Mouse (Mus musculus): ENCODE data around the gene Mtfr1l.

Mtfr1l gene

DNA sequence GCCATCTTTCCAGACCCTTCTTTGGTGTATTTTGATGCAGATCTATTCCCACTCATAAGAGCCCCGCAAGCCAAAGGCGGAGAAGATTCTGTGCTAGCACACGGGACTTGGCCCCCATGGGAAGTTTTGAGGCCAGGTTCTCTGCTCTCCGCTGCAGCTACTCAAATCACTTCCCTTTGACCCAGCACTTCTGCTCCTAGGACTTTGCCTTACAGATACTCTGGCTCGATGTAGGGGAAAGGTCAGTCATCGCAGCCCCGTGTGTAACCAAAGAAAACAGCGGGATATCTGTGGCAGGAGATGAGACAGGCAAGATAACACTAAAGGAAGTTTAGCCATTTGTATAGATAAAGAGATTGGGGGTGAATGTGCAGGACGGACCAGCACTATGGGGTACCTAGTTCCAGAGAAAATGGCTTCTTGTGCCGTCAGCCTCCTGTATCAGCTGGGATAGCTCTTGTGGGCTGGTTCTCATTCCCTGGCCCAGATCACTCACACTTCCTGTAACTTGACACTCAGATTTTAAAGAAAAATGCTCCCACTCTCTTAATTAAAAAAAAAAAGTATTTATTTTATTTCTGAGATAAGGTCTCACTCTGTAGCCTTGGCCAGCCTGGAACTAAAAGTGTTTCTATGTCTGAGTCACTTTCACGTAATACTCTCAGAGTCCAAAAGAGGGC, 45.1 kb downstream of the Mtfr1l start:
- in situ Hi-C loops (cut with MboI, MseI), result no loop called here

DNA sequence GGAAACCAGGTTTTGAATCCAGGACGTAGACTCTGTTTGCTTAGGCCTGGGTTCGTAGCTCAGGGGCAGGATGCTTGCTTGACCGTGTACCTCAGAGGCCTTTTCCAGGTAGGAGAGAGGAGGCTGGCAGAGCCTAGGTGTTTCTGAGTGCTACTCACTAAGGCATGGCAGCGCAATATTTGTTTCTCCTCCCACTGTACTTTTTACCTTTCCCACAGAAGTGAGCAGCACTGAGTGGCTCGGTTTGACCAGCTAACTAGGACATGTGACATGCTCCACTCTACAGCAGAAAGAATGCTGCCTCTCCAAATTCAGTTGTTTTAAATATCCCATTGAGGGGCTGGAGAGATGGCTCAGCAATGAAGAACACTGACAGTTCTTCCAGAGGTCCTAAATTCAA, 47.0 kb downstream of the Mtfr1l start:
- in situ Hi-C loops (cut with MboI, MseI), result no loop called here

DNA sequence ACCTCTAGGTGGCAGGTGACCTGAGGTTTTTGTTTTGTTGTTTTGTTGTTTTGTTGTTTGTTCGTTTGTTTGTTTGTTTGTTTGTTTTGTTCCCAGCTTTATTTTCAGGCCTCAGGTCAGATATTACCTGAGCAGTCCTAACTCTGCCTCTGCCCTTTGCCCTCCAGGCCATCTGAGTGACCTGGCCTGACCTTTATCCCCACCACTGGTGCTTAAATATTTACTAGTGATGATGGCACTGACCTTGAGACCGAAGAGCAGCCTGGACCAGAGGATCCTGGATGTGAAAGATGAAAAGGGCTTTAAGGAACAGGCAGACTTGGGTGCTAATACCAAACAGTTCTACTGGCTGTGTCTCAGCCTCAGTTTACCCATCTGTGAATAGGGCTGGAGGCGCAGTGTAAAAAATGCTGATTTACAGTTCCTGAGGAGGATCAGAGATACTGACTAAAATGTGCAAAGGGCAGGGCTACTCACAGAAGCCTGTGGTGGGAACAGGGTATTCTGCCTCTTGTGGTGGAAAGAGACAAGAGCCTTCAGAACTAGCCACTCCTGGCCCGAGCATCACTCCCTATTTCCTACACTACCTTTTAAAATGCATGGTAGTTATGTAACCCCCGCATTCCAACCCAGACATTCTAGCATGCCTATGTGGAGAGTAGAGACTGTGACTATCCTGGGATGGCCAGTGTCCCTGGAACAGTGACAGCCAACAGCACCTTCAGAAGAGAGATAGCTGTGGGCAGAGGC, 49.9 kb downstream of the Mtfr1l start:
- in situ Hi-C loops (cut with MboI, MseI), result no loop called here

DNA sequence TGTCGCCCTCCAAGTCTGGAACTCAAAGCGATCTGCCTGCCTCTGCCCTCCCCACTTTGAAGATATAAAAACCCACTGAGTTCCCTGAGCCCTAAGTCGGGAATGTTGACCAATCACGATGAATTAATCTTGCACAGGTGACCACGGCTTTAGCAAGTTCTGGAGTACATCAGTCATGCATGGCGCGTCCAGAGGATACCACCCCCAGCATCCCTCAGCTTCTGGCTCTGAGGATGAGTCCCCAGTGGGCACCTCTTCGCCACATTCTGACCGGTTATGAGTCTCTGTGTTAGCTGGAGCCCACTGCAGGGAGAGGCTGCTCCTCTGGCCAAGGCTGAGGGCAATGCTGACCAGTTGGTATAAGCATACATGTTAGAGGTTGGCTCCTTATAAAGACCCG, 51.0 kb downstream of the Mtfr1l start:
- in situ Hi-C loops (cut with MboI, MseI), result no loop called here

DNA sequence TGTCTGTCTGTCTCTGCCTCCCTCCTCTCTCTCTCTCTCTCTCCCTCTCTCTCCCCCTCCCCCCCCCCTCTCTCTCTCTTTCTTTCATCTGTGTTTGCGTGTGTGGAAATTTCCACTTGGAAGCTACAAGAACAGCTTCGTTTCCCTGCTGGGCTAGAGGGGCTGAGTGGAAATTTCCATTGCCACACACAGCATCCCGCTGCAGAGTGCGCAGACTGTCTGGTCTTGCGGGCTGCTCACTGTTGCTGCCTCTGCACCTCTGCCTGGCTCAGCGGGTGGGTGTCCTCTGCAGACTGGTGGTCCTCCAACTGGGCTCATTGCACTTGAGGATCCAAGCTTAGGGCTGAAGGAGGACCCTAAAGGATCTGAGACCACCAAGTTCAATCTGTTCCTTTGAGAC, 51.5 kb downstream of the Mtfr1l start:
- in situ Hi-C loops (cut with MboI, MseI), result no loop called here

DNA sequence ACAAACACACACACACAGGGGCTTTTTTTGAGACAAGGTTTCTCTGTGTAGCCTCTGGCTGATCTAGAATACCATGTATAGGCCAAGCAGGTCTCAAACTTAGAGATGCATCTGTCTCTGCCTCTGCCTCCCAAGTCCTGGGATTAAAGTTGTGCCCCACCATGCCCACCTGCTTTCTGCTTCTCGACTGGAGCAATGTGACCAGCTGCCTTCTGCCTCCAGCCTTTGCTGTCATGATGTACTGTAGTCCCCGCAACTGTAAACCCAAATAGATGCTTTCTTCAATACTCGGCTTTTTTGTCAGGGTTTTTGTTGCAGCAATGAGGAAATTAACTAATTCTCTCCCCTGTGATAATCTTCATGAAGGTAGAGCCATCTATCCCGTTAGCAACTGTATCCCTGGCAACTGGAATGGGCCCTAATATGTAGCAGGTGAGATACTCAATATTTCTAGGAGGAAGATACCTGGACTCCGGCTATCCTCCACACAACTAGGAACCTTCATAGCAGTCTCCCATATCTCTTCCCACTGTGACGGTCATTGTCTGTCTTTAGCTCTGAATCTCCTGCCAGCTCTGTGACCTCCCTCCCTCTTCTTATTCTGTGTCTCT, 52.0 kb downstream of the Mtfr1l start:
- in situ Hi-C loops (cut with MboI, MseI), result no loop called here

DNA sequence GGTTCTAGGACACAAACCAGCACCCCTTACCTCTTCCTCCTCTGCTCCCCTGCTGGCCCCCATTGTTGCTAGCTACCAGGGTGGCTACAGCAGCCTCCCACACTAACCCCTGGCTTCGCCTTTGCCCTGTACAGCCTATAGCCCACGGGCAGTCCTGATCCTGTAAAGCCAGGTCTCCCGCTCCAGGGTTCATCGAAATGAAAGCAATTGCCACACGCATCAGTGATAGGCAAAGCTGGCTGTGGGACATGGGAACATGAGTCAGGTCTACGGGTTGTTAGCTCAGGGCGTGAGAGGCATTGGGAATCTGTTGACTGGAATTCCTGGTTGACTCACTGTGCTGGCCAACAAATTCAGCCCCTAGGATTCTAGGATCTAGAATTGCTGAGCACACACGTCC, 52.7 kb downstream of the Mtfr1l start:
- in situ Hi-C loops (cut with MboI, MseI), result no loop called here

DNA sequence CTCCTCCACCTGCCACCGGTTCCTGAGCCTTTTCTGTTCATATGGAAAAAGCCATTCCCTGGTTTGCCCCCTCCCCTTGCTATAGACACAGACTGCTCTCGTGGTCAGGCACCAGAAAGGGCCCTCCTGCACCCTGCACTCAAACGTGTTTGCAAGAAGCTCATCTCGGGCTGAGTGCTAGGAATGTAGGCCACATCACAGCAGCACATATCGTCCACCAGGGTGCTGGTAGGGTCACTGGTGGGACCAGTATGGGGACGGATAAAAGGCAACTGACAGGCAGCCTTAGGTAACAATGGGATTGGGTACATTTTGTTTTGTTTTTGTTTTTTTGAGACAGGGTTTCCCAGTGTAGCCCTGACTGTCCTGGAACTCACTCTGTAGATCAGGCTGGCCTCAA, 53.9 kb downstream of the Mtfr1l start:
- in situ Hi-C loops (cut with MboI, MseI), result no loop called here

DNA sequence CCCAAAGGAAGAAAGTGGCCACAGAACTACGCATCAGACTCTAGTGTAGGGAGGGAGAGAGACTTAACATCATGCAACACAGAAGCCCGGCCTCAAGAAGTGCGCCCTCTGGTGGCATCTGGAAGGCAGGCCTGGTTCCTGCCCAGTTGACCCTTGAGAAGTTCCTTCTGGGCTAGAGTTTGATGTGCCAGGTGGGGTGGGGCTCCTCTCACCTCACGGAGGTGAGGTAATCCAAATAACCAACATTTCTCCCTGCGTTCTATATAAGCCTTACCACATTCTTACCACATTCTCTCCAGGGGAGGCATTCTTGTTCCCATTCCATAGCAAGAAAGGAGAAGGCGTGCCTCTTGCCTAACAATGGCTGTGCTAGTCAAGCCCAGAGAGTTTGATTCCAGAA, 54.3 kb downstream of the Mtfr1l start:
- in situ Hi-C loops (cut with MboI, MseI), result no loop called here

DNA sequence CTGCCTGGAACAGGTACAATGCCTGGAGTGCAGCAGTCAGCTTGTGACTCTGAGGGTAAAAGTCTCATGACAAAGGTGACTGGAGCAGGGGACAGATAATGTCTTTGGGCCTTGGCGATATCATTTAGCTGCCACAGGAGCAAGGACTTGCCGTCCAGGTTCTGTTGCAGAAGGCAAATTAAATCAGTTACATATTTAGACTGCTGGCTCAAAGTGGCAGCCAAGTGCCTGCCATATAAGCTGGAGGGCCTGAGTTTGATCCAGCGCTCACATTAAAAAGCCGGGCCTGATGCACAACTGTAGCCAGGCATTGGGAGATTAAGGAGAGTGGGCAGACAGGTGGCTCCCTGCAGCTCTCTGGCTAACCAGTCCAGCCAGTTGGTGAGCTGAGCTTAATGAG, 55.3 kb downstream of the Mtfr1l start:
- in situ Hi-C loops (cut with MboI, MseI), result loop anchor here (5.0 kb wide), 1 partner anchor 78 kb away; no protein-coding TSS in a partner anchor

DNA sequence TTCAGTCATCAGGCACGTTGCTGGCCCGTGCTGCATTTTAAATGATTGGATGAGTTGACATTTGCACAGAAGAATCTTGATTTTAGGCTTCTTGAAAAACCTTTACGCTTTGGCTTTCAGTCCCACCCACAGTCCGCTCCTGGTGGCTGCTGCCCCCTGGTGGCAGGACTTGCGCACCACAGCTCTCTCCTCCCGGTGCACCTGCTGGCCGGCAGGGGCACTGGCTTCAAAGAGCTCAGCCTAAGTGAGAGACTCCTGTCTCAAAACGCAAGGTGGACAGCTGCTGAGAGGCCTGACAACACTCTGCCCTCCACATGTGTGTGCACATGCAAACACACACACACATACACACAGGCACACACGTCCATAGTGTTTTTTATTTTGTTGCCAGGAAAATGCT, 57.2 kb downstream of the Mtfr1l start:
- in situ Hi-C loops (cut with MboI, MseI), result loop anchor here (5.0 kb wide), 1 partner anchor 76 kb away; no protein-coding TSS in a partner anchor

DNA sequence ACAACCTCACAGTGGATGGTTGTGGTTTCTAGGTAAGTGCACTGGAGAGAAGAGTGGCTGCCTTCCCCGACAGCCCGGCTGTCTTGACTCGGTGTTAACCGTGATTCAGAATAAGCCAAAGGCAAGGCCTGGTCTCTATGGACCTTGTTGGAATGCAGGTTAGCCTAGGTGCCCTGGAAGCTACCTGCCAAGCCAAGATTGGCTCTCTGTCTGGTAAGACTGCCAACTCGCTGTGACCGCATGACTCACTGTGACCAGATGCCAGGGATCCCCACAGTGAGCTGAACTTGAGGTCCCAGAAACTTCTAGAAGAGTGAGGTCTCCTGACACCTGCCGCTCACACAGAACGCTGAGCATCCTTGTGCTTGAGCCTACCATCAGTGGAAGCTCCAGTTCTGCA, 58.3 kb downstream of the Mtfr1l start:
- in situ Hi-C loops (cut with MboI, MseI), result loop anchor here (5.0 kb wide), 1 partner anchor 75 kb away; no protein-coding TSS in a partner anchor

Data from T-helper 2 cell (primary cell).